Mouse (Mus musculus): Measurements from ENCODE around the gene Nthl1. TPM values are rescaled to one million over a fixed set of nuclear protein-coding genes. Genes with fewer than 3 reads are reported as not detected.

The Nthl1 gene
- polyA plus RNA-seq, 1 experiment from 2014 or later, result 8.2 TPM

DNA sequence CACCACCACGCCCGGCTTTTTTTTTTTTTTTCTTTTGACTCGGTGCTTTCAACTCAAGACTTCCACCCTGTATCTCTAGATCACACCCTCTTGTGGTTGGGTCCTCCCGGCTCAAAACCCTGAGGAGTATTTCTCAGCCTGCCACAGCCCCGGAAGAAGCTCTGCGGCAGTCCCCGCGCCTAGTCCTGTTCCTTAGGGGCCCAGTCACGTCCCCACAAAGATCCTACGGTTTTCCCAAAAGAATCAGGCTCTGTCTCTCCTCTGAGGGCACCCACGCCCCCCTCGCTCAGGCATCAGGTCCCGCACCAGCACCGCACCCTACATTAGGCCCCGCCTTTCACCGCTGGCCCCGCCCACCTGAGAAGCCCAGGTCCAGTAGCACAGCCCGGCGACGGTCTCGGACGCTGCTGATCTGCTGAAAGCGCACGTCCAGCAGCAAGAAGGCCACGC, 54.7 kb downstream of the Nthl1 start:
- H3K9me3 ChIP-seq, result no peaks in the 10 kb centered on the region
- WGBS, result 2% methylated on average over 25 of the region's 25 CpGs
- H3K4me2 ChIP-seq, result peak overlapping the region; percentile 72
- peak overlapping the region; percentile 65 for H3K9ac ChIP-seq
- H3K27ac ChIP-seq, result no peak overlapping the region
- no peak for ATAC-seq (ENCODE audit: low FRiP score)
- H3K4me1 ChIP-seq (replicated peaks), result peaks cover 36% of the 10 kb centered on the region
- peaks cover 18% of the 10 kb centered on the region for H3K36me3 ChIP-seq
- H3K4me3 ChIP-seq, result peak overlapping the region; percentile 32
- H3K27me3 ChIP-seq, result peaks cover 37% of the 10 kb centered on the region

DNA sequence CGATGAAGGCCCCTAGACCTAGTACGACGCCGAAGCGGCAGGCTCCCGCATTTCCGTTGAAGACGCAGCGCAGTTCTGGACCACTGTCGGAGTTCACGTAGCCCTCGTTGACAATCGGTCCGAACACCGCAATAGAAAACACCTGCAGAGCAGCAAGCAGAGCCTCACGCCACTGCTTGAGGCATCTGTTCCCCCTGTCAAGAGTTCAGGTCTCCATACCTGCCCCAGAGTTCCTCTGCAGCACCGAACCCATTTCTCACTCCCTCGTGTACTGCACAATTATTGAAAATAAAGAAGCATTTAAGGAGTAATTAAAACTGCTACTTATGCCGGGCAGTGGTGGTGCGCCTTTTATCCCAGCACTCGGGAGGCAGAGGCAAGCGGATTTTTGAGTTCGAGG, 55.1 kb downstream of the Nthl1 start:
- Histone ChIP-seq H3K9me3 (no peaks in the 10 kb centered on the region), H3K4me3 (peak overlapping the region; percentile 32), H3K4me2 (peak overlapping the region; percentile 72), H3K27me3 (peaks cover 37% of the 10 kb centered on the region), H3K4me1 (replicated peaks) (peaks cover 36% of the 10 kb centered on the region), H3K27ac (no peak overlapping the region), H3K36me3 (peaks cover 18% of the 10 kb centered on the region), H3K9ac (peak overlapping the region; percentile 65)
- WGBS, result 20% methylated on average over 23 of the region's 23 CpGs
- ATAC-seq (ENCODE audit: low FRiP score), result no peak

Small RNA genes lying within 50 kb of the gene (microRNA-seq; reads per million reads assigned to microRNA genes)
- gene Gm24589, result not detected

Other genes starting within 250 kb of the Nthl1 start
- gene Rnps1, start 218.1 kb upstream of the Nthl1 start, polyA plus RNA-seq (2015; fragmentation: Nextera tagmentation; extraction: Ambion mirVana), result 328 and 342 TPM in 2 replicates
- gene Eci1, start 206.0 kb upstream of the Nthl1 start, polyA plus RNA-seq (2015; fragmentation: Nextera tagmentation; extraction: Ambion mirVana), result 47.4 and 55.6 TPM in 2 replicates
- 5.1 and 6.0 TPM in 2 replicates for gene Dnase1l2, start 189.6 kb upstream of the Nthl1 start, polyA plus RNA-seq (2015; fragmentation: Nextera tagmentation; extraction: Ambion mirVana)
- gene E4f1, start 162.4 kb upstream of the Nthl1 start, polyA plus RNA-seq (2015; fragmentation: Nextera tagmentation; extraction: Ambion mirVana), result 41.9 and 43.5 TPM in 2 replicates
- gene Pgp, start 162.3 kb upstream of the Nthl1 start, polyA plus RNA-seq (2015; fragmentation: Nextera tagmentation; extraction: Ambion mirVana), result 55.4 and 56.9 TPM in 2 replicates
- gene Bricd5, start 158.8 kb upstream of the Nthl1 start, polyA plus RNA-seq (2015; fragmentation: Nextera tagmentation; extraction: Ambion mirVana), result 0.27 and 1.2 TPM in 2 replicates
- 35.5 and 36.1 TPM in 2 replicates for gene Mlst8, start 153.6 kb upstream of the Nthl1 start, polyA plus RNA-seq (2015; fragmentation: Nextera tagmentation; extraction: Ambion mirVana)
- gene Caskin1, start 144.1 kb upstream of the Nthl1 start, polyA plus RNA-seq (2015; fragmentation: Nextera tagmentation; extraction: Ambion mirVana), result 32.8 and 34.3 TPM in 2 replicates
- gene Traf7, start 104.7 kb upstream of the Nthl1 start, polyA plus RNA-seq (2015; fragmentation: Nextera tagmentation; extraction: Ambion mirVana), result 86.0 and 89.9 TPM in 2 replicates
- gene Rab26, start 98.5 kb upstream of the Nthl1 start, polyA plus RNA-seq (2015; fragmentation: Nextera tagmentation; extraction: Ambion mirVana), result 2.8 and 3.1 TPM in 2 replicates
- gene Pkd1, start 82.8 kb upstream of the Nthl1 start, polyA plus RNA-seq (2015; fragmentation: Nextera tagmentation; extraction: Ambion mirVana), result 20.1 and 21.6 TPM in 2 replicates
- gene Tsc2, start 50 bp upstream of the Nthl1 start, polyA plus RNA-seq (2015; fragmentation: Nextera tagmentation; extraction: Ambion mirVana), result 67.9 and 76.0 TPM in 2 replicates
- gene Slc9a3r2, start 17.6 kb downstream of the Nthl1 start, polyA plus RNA-seq (2015; fragmentation: Nextera tagmentation; extraction: Ambion mirVana), result 32.7 and 34.3 TPM in 2 replicates
- not detected in 2 replicates for gene Npw, start 25.8 kb downstream of the Nthl1 start, polyA plus RNA-seq (2015; fragmentation: Nextera tagmentation; extraction: Ambion mirVana)
- 17.7 and 17.8 TPM in 2 replicates for gene Zfp598, start 37.0 kb downstream of the Nthl1 start, polyA plus RNA-seq (2015; fragmentation: Nextera tagmentation; extraction: Ambion mirVana)
- 114 and 115 TPM in 2 replicates for gene Syngr3, start 57.3 kb downstream of the Nthl1 start, polyA plus RNA-seq (2015; fragmentation: Nextera tagmentation; extraction: Ambion mirVana)
- gene Gfer, start 63.5 kb downstream of the Nthl1 start, polyA plus RNA-seq (2015; fragmentation: Nextera tagmentation; extraction: Ambion mirVana), result 38.7 and 38.9 TPM in 2 replicates
- 2.9 and 3.4 TPM in 2 replicates for gene Noxo1, start 63.6 kb downstream of the Nthl1 start, polyA plus RNA-seq (2015; fragmentation: Nextera tagmentation; extraction: Ambion mirVana)
- gene Tbl3, start 75.0 kb downstream of the Nthl1 start, polyA plus RNA-seq (2015; fragmentation: Nextera tagmentation; extraction: Ambion mirVana), result 69.0 and 70.6 TPM in 2 replicates
- 0.27 TPM in 1 of 2 replicates, not detected in the other for gene Rnf151, start 85.4 kb downstream of the Nthl1 start, polyA plus RNA-seq (2015; fragmentation: Nextera tagmentation; extraction: Ambion mirVana)
- gene Rps2, start 85.4 kb downstream of the Nthl1 start, polyA plus RNA-seq (2015; fragmentation: Nextera tagmentation; extraction: Ambion mirVana), result 782 and 783 TPM in 2 replicates
- gene Ndufb10, start 91.8 kb downstream of the Nthl1 start, polyA plus RNA-seq (2015; fragmentation: Nextera tagmentation; extraction: Ambion mirVana), result 259 and 262 TPM in 2 replicates
- not detected in 2 replicates for gene Rpl3l, start 95.1 kb downstream of the Nthl1 start, polyA plus RNA-seq (2015; fragmentation: Nextera tagmentation; extraction: Ambion mirVana)
- gene Msrb1, start 104.0 kb downstream of the Nthl1 start, polyA plus RNA-seq (2015; fragmentation: Nextera tagmentation; extraction: Ambion mirVana), result 20.2 and 24.0 TPM in 2 replicates
- 0.28 and 0.45 TPM in 2 replicates for gene Hs3st6, start 120.3 kb downstream of the Nthl1 start, polyA plus RNA-seq (2015; fragmentation: Nextera tagmentation; extraction: Ambion mirVana)
- not detected in 2 replicates for gene Meiob, start 171.6 kb downstream of the Nthl1 start, polyA plus RNA-seq (2015; fragmentation: Nextera tagmentation; extraction: Ambion mirVana)
- 49.7 and 51.7 TPM in 2 replicates for gene Hagh, start 207.5 kb downstream of the Nthl1 start, polyA plus RNA-seq (2015; fragmentation: Nextera tagmentation; extraction: Ambion mirVana)
- gene Fahd1, start 217.7 kb downstream of the Nthl1 start, polyA plus RNA-seq (2015; fragmentation: Nextera tagmentation; extraction: Ambion mirVana), result 18.6 and 20.1 TPM in 2 replicates
- 0.17 and 0.25 TPM in 2 replicates for gene Igfals, start 233.3 kb downstream of the Nthl1 start, polyA plus RNA-seq (2015; fragmentation: Nextera tagmentation; extraction: Ambion mirVana)

All from hindbrain, embryonic 13.5 days (tissue).